Mouse (Mus musculus) MEL (cell line): ENCODE results near the gene Zfp511. TPM values are rescaled to one million over a fixed set of nuclear protein-coding genes. Genes with fewer than 3 reads are reported as not detected.

Experiments used
- DNase-seq: peaks from one replicate; pipeline ENCODE4 v3.0.0; 2011; ENCODE audit warnings: low read depth, low spot score
- H3K27ac ChIP-seq: 2 replicates; pipeline ENCODE4 v1.5.1; 2012; ENCODE audit warnings: low read depth, mild to moderate bottlenecking, control low read depth, low read length, moderate library complexity; ENCODE audit not compliant: control insufficient read depth
- H3K27me3 ChIP-seq, 2 experiments: fragments of 150-350 bp in 1 of 2; sonication (generic) in 1 of 2; 2 replicates each; pipeline ENCODE4 v1.6.1; 2012; ENCODE audit warnings: low read length in 2 of 2, mild to moderate bottlenecking in 2 of 2, improper control_type of control experiment in 1 of 2, moderate library complexity in 1 of 2; ENCODE audit not compliant: insufficient read depth in 2 of 2, control insufficient read depth in 1 of 2
- H3K36me3 ChIP-seq, 2 experiments: 2 replicates each; pipeline ENCODE4 v1.6.1; 2012 to 2014; ENCODE audit warnings: low read length in 2 of 2, improper control_type of control experiment in 1 of 2, inconsistent platforms in 1 of 2, mild to moderate bottlenecking in 1 of 2; ENCODE audit not compliant: insufficient read depth in 2 of 2, control insufficient read depth in 1 of 2
- H3K4me1 ChIP-seq, 2 experiments: fragments of 150-350 bp in 1 of 2; sonication (generic) in 1 of 2; 2 replicates each; pipeline ENCODE4 v1.6.1; 2012; ENCODE audit warnings: low read length in 2 of 2, improper control_type of control experiment in 1 of 2, mild to moderate bottlenecking in 1 of 2; ENCODE audit not compliant: insufficient read depth in 2 of 2, control insufficient read depth in 1 of 2
- H3K4me3 ChIP-seq, 2 experiments: fragments of 150-350 bp in 1 of 2; sonication (generic) in 1 of 2; 2 replicates each; pipeline ENCODE4 v1.5.1; 2012; ENCODE audit warnings: low read depth in 2 of 2, low read length in 2 of 2, mild to moderate bottlenecking in 2 of 2, moderate library complexity in 2 of 2, control low read depth in 1 of 2, improper control_type of control experiment in 1 of 2; ENCODE audit not compliant: control insufficient read depth in 1 of 2, insufficient read depth in 1 of 2
- H3K79me2 ChIP-seq: 2 replicates; pipeline ENCODE4 v1.6.1; 2012; ENCODE audit warnings: mild to moderate bottlenecking, low read length, moderate library complexity; ENCODE audit not compliant: control insufficient read depth, poor library complexity, insufficient read depth
- H3K9ac ChIP-seq: 2 replicates; pipeline ENCODE4 v1.6.1; 2012; ENCODE audit warnings: low read depth, mild to moderate bottlenecking, control low read depth, low read length, moderate library complexity; ENCODE audit not compliant: control insufficient read depth, poor library complexity, severe bottlenecking
- H3K9me3 ChIP-seq: fragments of 150-350 bp; sonication (generic); replicated peaks from 2 replicates; pipeline ENCODE4 v1.6.1; 2012; ENCODE audit warnings: mild to moderate bottlenecking, low read length, improper control_type of control experiment, moderate library complexity; ENCODE audit not compliant: insufficient read depth
- BHLHE40 ChIP-seq: IDR thresholded peaks from 2 replicates; pipeline ENCODE4 v1.6.1; 2012; ENCODE audit warnings: low read depth, mild to moderate bottlenecking, inconsistent platforms, low read length, improper control_type of control experiment, borderline replicate concordance
- CHD1 ChIP-seq: IDR thresholded peaks from 2 replicates; pipeline ENCODE4 v1.6.1; 2012; ENCODE audit warnings: low read depth, mild to moderate bottlenecking, inconsistent platforms, low read length, improper control_type of control experiment
- CTCF ChIP-seq, 3 experiments: IDR thresholded peaks in 2 of 3; conservative IDR thresholded peaks in 1 of 3; 2 replicates each; pipeline ENCODE4 v1.5.1; 2011 to 2012; ENCODE audit warnings: low read length in 3 of 3, low read depth in 2 of 3, mild to moderate bottlenecking in 2 of 3, improper control_type of control experiment in 1 of 3, inconsistent platforms in 1 of 3, mixed read lengths in 1 of 3, moderate library complexity in 1 of 3; ENCODE audit not compliant: control insufficient read depth in 1 of 3, insufficient read depth in 1 of 3, poor library complexity in 1 of 3, severe bottlenecking in 1 of 3
- E2F4 ChIP-seq: IDR thresholded peaks from 2 replicates; pipeline ENCODE4 v1.6.1; 2011; ENCODE audit warnings: low read depth, low read length, improper control_type of control experiment, borderline replicate concordance
- ELF1 ChIP-seq: IDR thresholded peaks from 2 replicates; pipeline ENCODE4 v1.6.1; 2014; ENCODE audit warnings: low read depth, mild to moderate bottlenecking, inconsistent platforms, low read length, improper control_type of control experiment, moderate library complexity
- EP300 ChIP-seq, 2 experiments: IDR thresholded peaks; 2 replicates each; pipeline ENCODE4 v1.6.1; 2011; ENCODE audit warnings: improper control_type of control experiment in 2 of 2, low read length in 2 of 2, low read depth in 1 of 2, mild to moderate bottlenecking in 1 of 2
- HCFC1 ChIP-seq: IDR thresholded peaks from 2 replicates; pipeline ENCODE4 v1.6.1; 2012; ENCODE audit warnings: low read depth, mild to moderate bottlenecking, inconsistent platforms, low read length, improper control_type of control experiment, moderate library complexity
- MAX ChIP-seq: IDR thresholded peaks from 2 replicates; pipeline ENCODE4 v1.6.1; 2011; ENCODE audit warnings: low read length, improper control_type of control experiment
- MXI1 ChIP-seq: IDR thresholded peaks from 2 replicates; pipeline ENCODE4 v1.6.1; 2011; ENCODE audit warnings: mild to moderate bottlenecking, low read depth, low read length, improper control_type of control experiment
- MYC ChIP-seq: IDR thresholded peaks from 2 replicates; pipeline ENCODE4 v1.6.1; 2011; ENCODE audit warnings: low read depth, mild to moderate bottlenecking, low read length, improper control_type of control experiment, moderate library complexity
- NELFE ChIP-seq: IDR thresholded peaks from 2 replicates; pipeline ENCODE4 v1.6.1; 2011; ENCODE audit warnings: low read depth, low read length, improper control_type of control experiment
- POLR2A ChIP-seq, 2 experiments: IDR thresholded peaks; 2 replicates each; pipeline ENCODE4 v1.6.1; 2011 to 2012; ENCODE audit warnings: low read length in 2 of 2, mild to moderate bottlenecking in 2 of 2, control low read depth in 1 of 2, improper control_type of control experiment in 1 of 2, low read depth in 1 of 2, moderate library complexity in 1 of 2; ENCODE audit not compliant: control insufficient read depth in 1 of 2, insufficient read depth in 1 of 2, poor library complexity in 1 of 2
- POLR2AphosphoS2 ChIP-seq: IDR thresholded peaks from 2 replicates; pipeline ENCODE4 v1.6.1; 2011; ENCODE audit warnings: low read length, improper control_type of control experiment
- RAD21 ChIP-seq: IDR thresholded peaks from 2 replicates; pipeline ENCODE4 v1.6.1; 2011; ENCODE audit warnings: mild to moderate bottlenecking, low read depth, low read length, improper control_type of control experiment
- SIN3A ChIP-seq: IDR thresholded peaks from 2 replicates; pipeline ENCODE4 v1.6.1; 2012; ENCODE audit warnings: low read length, improper control_type of control experiment, inconsistent platforms
- SMC3 ChIP-seq: IDR thresholded peaks from 2 replicates; pipeline ENCODE4 v1.6.1; 2011; ENCODE audit warnings: low read depth, low read length, improper control_type of control experiment
- TAL1 ChIP-seq: IDR thresholded peaks from 2 replicates; pipeline ENCODE4 v1.6.1; 2012; ENCODE audit warnings: mild to moderate bottlenecking, inconsistent platforms, low read length, moderate library complexity, mixed read lengths
- TBP ChIP-seq: IDR thresholded peaks from 2 replicates; pipeline ENCODE4 v1.8.0; 2011; ENCODE audit warnings: low read depth, low read length, improper control_type of control experiment
- TCF12 ChIP-seq: IDR thresholded peaks from 2 replicates; pipeline ENCODE4 v1.6.1; 2014; ENCODE audit warnings: low read depth, mild to moderate bottlenecking, inconsistent platforms, low read length, improper control_type of control experiment, moderate library complexity
- USF1 ChIP-seq: IDR thresholded peaks from 2 replicates; pipeline ENCODE4 v1.6.1; 2014; ENCODE audit warnings: low read depth, mild to moderate bottlenecking, inconsistent platforms, low read length, improper control_type of control experiment, moderate library complexity
- ZC3H11A ChIP-seq: IDR thresholded peaks from 2 replicates; pipeline ENCODE4 v1.6.1; 2012; ENCODE audit warnings: low read depth, mild to moderate bottlenecking, inconsistent platforms, low read length, improper control_type of control experiment
- ZNF384 ChIP-seq: IDR thresholded peaks from 2 replicates; pipeline ENCODE4 v1.6.1; 2012; ENCODE audit warnings: low read depth, mild to moderate bottlenecking, inconsistent platforms, low read length, improper control_type of control experiment
- polyA plus RNA-seq, 2 experiments: library from polyadenylated mRNA; stranded (reverse) in 1 of 2; unstranded in 1 of 2; fragments of >175 nt in 1 of 2; fragments of >200 nt in 1 of 2; gene quantifications; 2 replicates each; pipeline versions ENCODE4 v1.2.1 to v1.2.4; 2012; ENCODE audit warnings: low replicate concordance in 2 of 2, low read depth in 1 of 2; ENCODE audit not compliant: insufficient read length in 2 of 2, insufficient read depth in 1 of 2, missing spikeins in 1 of 2
- total RNA-seq: library from RNA; depleted of rRNA; stranded (reverse); fragments of 300-350 nt; gene quantifications from 2 replicates; pipeline ENCODE4 v1.2.3, GENCODE M21; 2012; rRNA removed

The Zfp511 gene
- total RNA-seq (29.4 and 35.6 TPM in 2 replicates), polyA plus RNA-seq (10 to 100 TPM in 1 of 2 experiments, not detected in 1; 51.5 TPM)

DNA sequence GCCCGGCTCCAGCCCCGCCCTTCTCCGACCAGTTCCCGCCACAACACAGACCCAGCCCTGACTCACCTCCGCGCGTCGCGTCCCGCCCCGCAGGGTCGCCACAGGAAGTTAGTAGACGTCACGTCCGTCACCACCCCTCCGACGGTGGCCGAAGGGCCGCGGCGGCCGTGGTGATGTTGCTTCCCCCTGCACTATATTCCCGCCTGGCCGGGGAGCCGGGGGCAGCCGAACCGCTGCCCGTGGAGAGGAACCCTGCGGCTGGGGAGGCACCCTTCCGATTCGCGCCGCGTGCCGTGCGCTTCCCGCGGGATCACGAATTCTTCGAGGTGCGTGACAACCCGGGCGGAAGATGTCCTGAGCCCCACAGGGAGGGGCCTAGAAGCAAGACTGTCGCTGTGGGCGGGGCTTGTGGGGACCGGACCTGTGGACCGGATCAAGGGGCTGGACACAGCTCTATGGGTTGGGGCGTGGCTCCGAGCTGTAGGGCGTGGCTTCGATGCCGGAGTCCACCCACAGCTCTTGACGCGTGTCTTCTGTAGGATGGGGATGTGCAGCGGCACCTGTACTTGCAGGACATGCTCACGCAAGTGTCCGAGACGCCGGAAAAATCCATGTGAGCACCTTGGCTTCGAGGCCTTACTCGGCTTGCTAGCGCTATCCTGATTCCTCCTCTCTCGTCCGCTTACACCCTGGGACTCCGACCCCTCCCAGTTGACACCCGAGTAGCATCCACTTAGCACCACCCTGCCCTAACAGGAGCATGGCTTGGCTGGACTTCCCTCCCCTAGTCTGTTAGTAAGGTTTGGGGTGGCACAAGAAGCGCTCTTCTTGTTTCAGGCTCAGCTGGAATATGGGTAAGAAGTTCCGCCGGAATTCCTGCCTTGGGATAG lies at the start of gene Zfp511, which contains the start of gene Tubgcp2:
Gene Zfp511, plus strand, starts transcription at position 111 of the 890 bp plus-strand sequence.
Gene Tubgcp2, minus strand, starts transcription at position 389 of the 890 bp plus-strand sequence.
- H3K79me2 ChIP-seq = peaks cover 9% of the 10 kb centered on the region
- H3K27ac ChIP-seq = peak within 1 kb of the TSS; percentile 66
- H3K27me3 ChIP-seq = no peaks in the 10 kb centered on the region
- H3K9ac ChIP-seq = peak within 1 kb of the TSS; percentile 93
- H3K4me1 ChIP-seq = peaks cover 0 to 11% of the 10 kb centered on the region in 2 experiments; a peak in 2 of 4 replicates
- peak; percentile 55; the same call in 1 of the 2 replicates for TF ChIP-seq TCF12
- peak; percentile 86; the same call in 1 of the 2 replicates for TF ChIP-seq E2F4
- TF ChIP-seq POLR2AphosphoS2 = peak; percentile 42; the same call in 1 of the 2 replicates
- TF ChIP-seq BHLHE40 = no peak
- TF ChIP-seq CTCF (IDR thresholded peaks at IDR 0.05 in 2 of 3, conservative IDR thresholded peaks at IDR 0.05 in 1 of 3; ENCODE audit: control insufficient read depth in 1 of 3, insufficient read depth in 1 of 3, low read depth in 2 of 3, low read length in 3 of 3, poor library complexity in 1 of 3, severe bottlenecking in 1 of 3) = no peak
- TF ChIP-seq SIN3A = peak; percentile 77
- TF ChIP-seq EP300 (IDR thresholded peaks at IDR 0.05; ENCODE audit: low read depth in 1 of 2, low read length in 2 of 2) = no peak
- TF ChIP-seq HCFC1 = peak; percentile 90
- no peak for TF ChIP-seq TAL1
- TF ChIP-seq MXI1 = peak; percentile 56
- TF ChIP-seq RAD21 = no peak
- TF ChIP-seq MAX = peak; percentile 52
- peak; percentile 72 to 86; a peak in 3 of 4 replicates for TF ChIP-seq POLR2A (IDR thresholded peaks at IDR 0.05; ENCODE audit: control insufficient read depth in 1 of 2, insufficient read depth in 1 of 2, low read depth in 1 of 2, low read length in 2 of 2, poor library complexity in 1 of 2)
- no peak for TF ChIP-seq CHD1
- peak; percentile 67 for TF ChIP-seq NELFE
- no peak for TF ChIP-seq SMC3
- TF ChIP-seq ZC3H11A = no peak
- TF ChIP-seq TBP = peak; percentile 7; the same call in 1 of the 2 replicates
- TF ChIP-seq USF1 = no peak
- no peak for TF ChIP-seq ZNF384
- peak; percentile 55; the same call in 1 of the 2 replicates for TF ChIP-seq MYC
- TF ChIP-seq ELF1 = peak; percentile 53; the same call in 1 of the 2 replicates
- H3K4me3 ChIP-seq = peak within 1 kb of the TSS; percentile 61 to 89
- H3K36me3 ChIP-seq = peaks cover 4 to 6% of the 10 kb centered on the region in 2 experiments; a peak in 3 of 4 replicates
- no peaks in the 10 kb centered on the region for H3K9me3 ChIP-seq
- peak; percentile 95 for DNase-seq
